Mouse (Mus musculus) midbrain, embryonic 11.5 days (tissue): Measurements from ENCODE around the gene Mtmr4. TPM values are rescaled to one million over a fixed set of nuclear protein-coding genes. Genes with fewer than 3 reads are reported as not detected.

Experiments
- ATAC-seq: fragments of 200-750 bp; cut with Nextera tagmentation; 2 replicates; pipeline ENCODE4 v1.8.0; 2017; ENCODE audit warnings: moderate TSS enrichment, moderate library complexity; ENCODE audit not compliant: low FRiP score
- DNase-seq: peaks from one replicate; pipeline ENCODE4 v3.0.0; 2015; ENCODE audit warnings: low spot score; ENCODE audit errors: missing footprints
- H3K27ac ChIP-seq: fragments of 300-500 bp; sonication (generic); 2 replicates; pipeline ENCODE4 v1.5.1; 2014; ENCODE audit warnings: low read depth, low read length
- H3K27me3 ChIP-seq: fragments of 300-500 bp; sonication (generic); 2 replicates; pipeline ENCODE4 v1.6.1; 2014; ENCODE audit warnings: mild to moderate bottlenecking, low read length, moderate library complexity, mixed read lengths; ENCODE audit not compliant: control insufficient read depth, insufficient read depth
- H3K36me3 ChIP-seq: fragments of 300-500 bp; sonication (generic); 2 replicates; pipeline ENCODE4 v1.6.1; 2014; ENCODE audit warnings: mild to moderate bottlenecking, low read length, moderate library complexity, mixed read lengths; ENCODE audit not compliant: control insufficient read depth, insufficient read depth
- H3K4me1 ChIP-seq: fragments of 300-500 bp; sonication (generic); 2 replicates; pipeline ENCODE4 v1.6.1; 2014; ENCODE audit warnings: low read length; ENCODE audit not compliant: control insufficient read depth, insufficient read depth
- H3K4me2 ChIP-seq: fragments of 300-500 bp; sonication (generic); 2 replicates; pipeline ENCODE4 v1.6.1; 2014; ENCODE audit warnings: mild to moderate bottlenecking, moderate library complexity
- H3K4me3 ChIP-seq: fragments of 300-500 bp; sonication (generic); 2 replicates; pipeline ENCODE4 v1.5.1; 2014; ENCODE audit warnings: low read depth, low read length
- H3K9ac ChIP-seq: fragments of 300-500 bp; sonication (generic); 2 replicates; pipeline ENCODE4 v1.6.1; 2014; ENCODE audit warnings: low read length
- H3K9me3 ChIP-seq: fragments of 300-500 bp; sonication (generic); 2 replicates; pipeline ENCODE4 v1.6.1; 2016; ENCODE audit warnings: low read length; ENCODE audit not compliant: control insufficient read depth
- WGBS: fragments of 180-500 bp; shearing (Covaris S2); extraction: QIAGEN DNeasy Blood & Tissue Kit; methylation state at CpG from one replicate; pipeline ENCODE4 v1.1.7; 2014; 5-methylcytosine and 5-hydroxymethylcytosine counted together
- polyA plus RNA-seq: library from polyadenylated mRNA; unstranded; fragments of >200 nt; fragmentation: Nextera tagmentation; extraction: Ambion mirVana; gene quantifications from 2 replicates; pipeline ENCODE4 v1.2.1, GENCODE M21; 2014

Mtmr4 gene
- polyA plus RNA-seq, 1 experiment from 2014 or later: 72.9 TPM

GRCm38 (mm10) chr11:87662822-87663221, 70.9 kb downstream of the Mtmr4 start:
- Histone ChIP-seq H3K9ac (peak overlapping the region; percentile 18; the same call in 1 of the 2 replicates), H3K9me3 (no peaks in the 10 kb centered on the region), H3K36me3 (no peaks in the 10 kb centered on the region)

GRCm38 (mm10) chr11:87663948-87664347, 72.0 kb downstream of the Mtmr4 start:
- no peak for DNase-seq
- H3K27me3 ChIP-seq: peaks cover 3% of the 10 kb centered on the region; the same call in 1 of the 2 replicates
- H3K9ac ChIP-seq: no peak overlapping the region
- no peak overlapping the region for H3K4me2 ChIP-seq
- H3K4me3 ChIP-seq: no peak overlapping the region
- WGBS: 82% methylated on average over 6 of the region's 6 CpGs
- H3K36me3 ChIP-seq: no peaks in the 10 kb centered on the region
- no peak for ATAC-seq
- no peak overlapping the region for H3K27ac ChIP-seq
- H3K4me1 ChIP-seq: no peaks in the 10 kb centered on the region; the same call in 1 of the 2 replicates
- H3K9me3 ChIP-seq: no peaks in the 10 kb centered on the region

More at GRCm38 (mm10) chr11:87662822-87663221, 70.9 kb downstream of the Mtmr4 start:
- peak overlapping the region; percentile 48 for H3K4me2 ChIP-seq
- H3K27ac ChIP-seq: no peak overlapping the region
- WGBS: 15% methylated on average over 14 of the region's 14 CpGs
- H3K27me3 ChIP-seq: peaks cover 3% of the 10 kb centered on the region; the same call in 1 of the 2 replicates
- no peak for ATAC-seq
- H3K4me3 ChIP-seq: peak overlapping the region; percentile 29
- peak; percentile 88 for DNase-seq
- H3K4me1 ChIP-seq: no peaks in the 10 kb centered on the region; the same call in 1 of the 2 replicates

GRCm38 (mm10) chr11:87664521-87664920, 72.6 kb downstream of the Mtmr4 start:
- H3K27ac ChIP-seq: no peak overlapping the region
- H3K9me3 ChIP-seq: no peaks in the 10 kb centered on the region
- H3K9ac ChIP-seq: no peak overlapping the region
- no peak overlapping the region for H3K4me3 ChIP-seq
- ATAC-seq (no peak), DNase-seq (no peak)
- H3K4me1 ChIP-seq: no peaks in the 10 kb centered on the region; the same call in 1 of the 2 replicates
- H3K36me3 ChIP-seq: no peaks in the 10 kb centered on the region
- 82% methylated on average over 12 of the region's 12 CpGs for WGBS
- peaks cover 3% of the 10 kb centered on the region; the same call in 1 of the 2 replicates for H3K27me3 ChIP-seq
- no peak overlapping the region for H3K4me2 ChIP-seq

GRCm38 (mm10) chr11:87665224-87665623, 73.3 kb downstream of the Mtmr4 start:
- DNase-seq (no peak), ATAC-seq (no peak)
- WGBS: 68% methylated on average over 6 of the region's 6 CpGs
- no peak overlapping the region for H3K4me3 ChIP-seq
- no peak overlapping the region for H3K9ac ChIP-seq
- H3K27ac ChIP-seq: no peak overlapping the region
- H3K4me2 ChIP-seq: no peak overlapping the region
- H3K9me3 ChIP-seq: no peaks in the 10 kb centered on the region
- peaks cover 3% of the 10 kb centered on the region; the same call in 1 of the 2 replicates for H3K27me3 ChIP-seq
- no peaks in the 10 kb centered on the region for H3K36me3 ChIP-seq
- no peaks in the 10 kb centered on the region; the same call in 1 of the 2 replicates for H3K4me1 ChIP-seq

- Histone ChIP-seq H3K27ac (no peak overlapping the region), H3K9me3 (no peaks in the 10 kb centered on the region), H3K4me2 (no peak overlapping the region), H3K4me3 (no peak overlapping the region), H3K27me3 (peaks cover 3% of the 10 kb centered on the region; the same call in 1 of the 2 replicates), H3K4me1 (no peaks in the 10 kb centered on the region; the same call in 1 of the 2 replicates), H3K9ac (no peak overlapping the region), H3K36me3 (no peaks in the 10 kb centered on the region)
- ATAC-seq: no peak
- DNase-seq: no peak
- WGBS: 85% methylated on average over 2 of the region's 2 CpGs
Measured at GRCm38 (mm10) chr11:87665658-87666057, 73.7 kb downstream of the Mtmr4 start.

Other genes with a start within 250 kb of the Mtmr4 start
- 12.4 and 16.5 TPM in 2 replicates for gene Ppm1e, start 233.1 kb upstream of the Mtmr4 start, polyA plus RNA-seq
- 13.6 and 15.7 TPM in 2 replicates for gene Rad51c, start 187.2 kb upstream of the Mtmr4 start, polyA plus RNA-seq
- gene Tex14, start 187.1 kb upstream of the Mtmr4 start, polyA plus RNA-seq: 0.21 and 0.30 TPM in 2 replicates
- gene Gm11492, start 25.5 kb upstream of the Mtmr4 start, polyA plus RNA-seq: not detected in 2 replicates
- 9.0 and 11.4 TPM in 2 replicates for gene Sept4, start 23.3 kb upstream of the Mtmr4 start, polyA plus RNA-seq
- 0.15 and 0.31 TPM in 2 replicates for gene Hsf5, start 25.0 kb downstream of the Mtmr4 start, polyA plus RNA-seq
- 0.61 and 2.0 TPM in 2 replicates for gene Rnf43, start 70.6 kb downstream of the Mtmr4 start, polyA plus RNA-seq
- 148 and 163 TPM in 2 replicates for gene Supt4a, start 145.4 kb downstream of the Mtmr4 start, polyA plus RNA-seq
- 7.0 and 9.0 TPM in 2 replicates for gene Tspoap1, start 168.4 kb downstream of the Mtmr4 start, polyA plus RNA-seq
- 2.6 and 2.9 TPM in 2 replicates for gene Mpo, start 201.4 kb downstream of the Mtmr4 start, polyA plus RNA-seq
- gene Lpo, start 236.1 kb downstream of the Mtmr4 start, polyA plus RNA-seq: 0.27 and 0.57 TPM in 2 replicates